Mouse (Mus musculus) midbrain, embryonic 12.5 days (tissue): Measurements from ENCODE around the gene Cavin1. TPM values are rescaled to one million over a fixed set of nuclear protein-coding genes. Genes with fewer than 3 reads are reported as not detected.
A peak's percentile ranks its signal among the peaks of the same experiment; 100 is the strongest.

Experiments
- ATAC-seq: fragments of 200-750 bp; cut with Nextera tagmentation; 2 replicates; pipeline ENCODE4 v1.8.0; 2017; ENCODE audit warnings: low read depth, moderate TSS enrichment, moderate library complexity; ENCODE audit not compliant: low FRiP score
- H3K27ac ChIP-seq: fragments of 300-500 bp; sonication (generic); replicated peaks from 2 replicates; pipeline ENCODE4 v1.5.1; 2016; ENCODE audit warnings: mild to moderate bottlenecking
- H3K27me3 ChIP-seq: fragments of 300-500 bp; sonication (generic); 2 replicates; pipeline ENCODE4 v1.6.1; 2016; ENCODE audit warnings: mild to moderate bottlenecking
- H3K36me3 ChIP-seq: fragments of 300-500 bp; sonication (generic); 2 replicates; pipeline ENCODE4 v1.6.1; 2016
- H3K4me1 ChIP-seq: fragments of 300-500 bp; sonication (generic); 2 replicates; pipeline ENCODE4 v1.6.1; 2016
- H3K4me2 ChIP-seq: fragments of 300-500 bp; sonication (generic); replicated peaks from 2 replicates; pipeline ENCODE4 v1.6.1; 2016; ENCODE audit warnings: mild to moderate bottlenecking, moderate library complexity
- H3K4me3 ChIP-seq: fragments of 300-500 bp; sonication (generic); 2 replicates; pipeline ENCODE4 v1.5.1; 2016; ENCODE audit warnings: mild to moderate bottlenecking
- H3K9ac ChIP-seq: fragments of 300-500 bp; sonication (generic); replicated peaks from 2 replicates; pipeline ENCODE4 v1.6.1; 2016; ENCODE audit warnings: mild to moderate bottlenecking, moderate library complexity
- H3K9me3 ChIP-seq: fragments of 300-500 bp; sonication (generic); 2 replicates; pipeline ENCODE4 v1.6.1; 2016; ENCODE audit warnings: mild to moderate bottlenecking
- WGBS: fragments of 180-500 bp; shearing (Covaris S2); methylation state at CpG from one replicate; pipeline ENCODE4 v1.1.7; 2016; 5-methylcytosine and 5-hydroxymethylcytosine counted together
- polyA plus RNA-seq: library from polyadenylated mRNA; unstranded; fragments of >200 nt; fragmentation: Nextera tagmentation; extraction: Ambion mirVana; gene quantifications from 2 replicates; pipeline ENCODE4 v1.2.1, GENCODE M21; 2016

The Cavin1 gene
- polyA plus RNA-seq, 1 experiment from 2014 or later, result 51.0 TPM

GRCm38 (mm10) chr11:100994655-100995054 is 24.0 kb upstream of the Cavin1 start:
- ATAC-seq, result no peak
- WGBS, result 87% methylated on average over 5 of the region's 5 CpGs

GRCm38 (mm10) chr11:100994233-100994632 is 23.5 kb upstream of the Cavin1 start:
- Histone ChIP-seq H3K36me3 (no peaks in the 10 kb centered on the region), H3K4me1 (no peaks in the 10 kb centered on the region), H3K9me3 (no peaks in the 10 kb centered on the region), H3K27ac (no peak overlapping the region), H3K9ac (no peak overlapping the region), H3K27me3 (no peaks in the 10 kb centered on the region), H3K4me3 (no peak overlapping the region), H3K4me2 (no peak overlapping the region)
- 67% methylated on average over 9 of the region's 9 CpGs for WGBS
- no peak for ATAC-seq

More at GRCm38 (mm10) chr11:100994655-100995054, 24.0 kb upstream of the Cavin1 start:
- Histone ChIP-seq H3K4me2 (no peak overlapping the region), H3K9ac (no peak overlapping the region), H3K27me3 (no peaks in the 10 kb centered on the region), H3K27ac (no peak overlapping the region), H3K4me3 (no peak overlapping the region), H3K9me3 (no peaks in the 10 kb centered on the region), H3K4me1 (no peaks in the 10 kb centered on the region), H3K36me3 (no peaks in the 10 kb centered on the region)

- H3K4me3 ChIP-seq, result no peak overlapping the region
- no peak overlapping the region for H3K4me2 ChIP-seq
- 85% methylated on average over 2 of the region's 2 CpGs for WGBS
- no peaks in the 10 kb centered on the region for H3K27me3 ChIP-seq
- no peak for ATAC-seq
- no peak overlapping the region for H3K27ac ChIP-seq
- no peaks in the 10 kb centered on the region for H3K4me1 ChIP-seq
- H3K9me3 ChIP-seq, result no peaks in the 10 kb centered on the region
- no peak overlapping the region for H3K9ac ChIP-seq
- no peaks in the 10 kb centered on the region for H3K36me3 ChIP-seq
These were observed 22.8 kb upstream of the Cavin1 start for GRCm38 (mm10) chr11:100993437-100993836.

GRCm38 (mm10) chr11:100991027-100991534 is 20.4 kb upstream of the Cavin1 start:
- no peak for ATAC-seq
- no peak overlapping the region for H3K9ac ChIP-seq
- H3K9me3 ChIP-seq, result no peaks in the 10 kb centered on the region
- H3K27ac ChIP-seq, result no peak overlapping the region
- H3K4me3 ChIP-seq, result no peak overlapping the region
- no peaks in the 10 kb centered on the region for H3K36me3 ChIP-seq
- H3K4me2 ChIP-seq, result no peak overlapping the region
- H3K27me3 ChIP-seq, result no peaks in the 10 kb centered on the region
- WGBS, result 16% methylated on average over 6 of the region's 6 CpGs
- H3K4me1 ChIP-seq, result no peaks in the 10 kb centered on the region

- Histone ChIP-seq H3K4me2 (no peak overlapping the region), H3K9me3 (no peaks in the 10 kb centered on the region), H3K27me3 (no peaks in the 10 kb centered on the region), H3K36me3 (no peaks in the 10 kb centered on the region), H3K4me1 (no peaks in the 10 kb centered on the region), H3K27ac (no peak overlapping the region), H3K9ac (no peak overlapping the region), H3K4me3 (no peak overlapping the region)
- ATAC-seq, result no peak
- WGBS, result 75% methylated on average over 2 of the region's 2 CpGs
These were observed 19.0 kb upstream of the Cavin1 start for GRCm38 (mm10) chr11:100989666-100990065.

- ATAC-seq, result no peak
- WGBS, result 86% methylated on average over 3 of the region's 3 CpGs
- no peaks in the 10 kb centered on the region for H3K36me3 ChIP-seq
- no peak overlapping the region for H3K9ac ChIP-seq
- no peaks in the 10 kb centered on the region for H3K27me3 ChIP-seq
- H3K4me3 ChIP-seq, result no peak overlapping the region
- H3K27ac ChIP-seq, result no peak overlapping the region
- no peak overlapping the region for H3K4me2 ChIP-seq
- H3K9me3 ChIP-seq, result no peaks in the 10 kb centered on the region
- 0 out of 2 replicates have a peak, but pooled peaks cover under 1% of the 10 kb centered on the region for H3K4me1 ChIP-seq
These were observed 18.0 kb upstream of the Cavin1 start for GRCm38 (mm10) chr11:100988674-100989073.

GRCm38 (mm10) chr11:100985607-100986006 is 14.9 kb upstream of the Cavin1 start:
- Histone ChIP-seq H3K27ac (no peak overlapping the region), H3K9me3 (no peaks in the 10 kb centered on the region)
- 62% methylated on average over 3 of the region's 3 CpGs for WGBS

GRCm38 (mm10) chr11:100983778-100984131 is 13.1 kb upstream of the Cavin1 start:
- 0 out of 2 replicates have a peak overlapping the region, but pooled peaks have one; percentile 37 for H3K9ac ChIP-seq
- H3K4me2 ChIP-seq, result no peak overlapping the region
- no peak overlapping the region for H3K4me3 ChIP-seq
- no peak for ATAC-seq
- WGBS, result 75% methylated on average over 7 of the region's 7 CpGs
- no peaks in the 10 kb centered on the region for H3K36me3 ChIP-seq
- no peaks in the 10 kb centered on the region for H3K9me3 ChIP-seq
- H3K4me1 ChIP-seq, result 0 out of 2 replicates have a peak, but pooled peaks cover 6% of the 10 kb centered on the region
- H3K27ac ChIP-seq, result no peak overlapping the region
- peaks cover 26% of the 10 kb centered on the region for H3K27me3 ChIP-seq

More at GRCm38 (mm10) chr11:100985607-100986006, 14.9 kb upstream of the Cavin1 start:
- ATAC-seq, result no peak
- peaks cover 19% of the 10 kb centered on the region for H3K27me3 ChIP-seq
- H3K4me3 ChIP-seq, result no peak overlapping the region
- H3K4me1 ChIP-seq, result 0 out of 2 replicates have a peak, but pooled peaks cover 6% of the 10 kb centered on the region
- no peaks in the 10 kb centered on the region for H3K36me3 ChIP-seq
- H3K4me2 ChIP-seq, result no peak overlapping the region
- H3K9ac ChIP-seq, result no peak overlapping the region

GRCm38 (mm10) chr11:100983125-100983777 is 12.6 kb upstream of the Cavin1 start:
- H3K4me3 ChIP-seq, result peak overlapping the region; percentile 28
- peaks cover 26% of the 10 kb centered on the region for H3K27me3 ChIP-seq
- H3K9me3 ChIP-seq, result no peaks in the 10 kb centered on the region
- H3K9ac ChIP-seq, result peak overlapping the region; percentile 37; the same call in 1 of the 2 replicates
- ATAC-seq, result peak; percentile 23; the same call in 1 of the 2 replicates
- H3K36me3 ChIP-seq, result no peaks in the 10 kb centered on the region
- WGBS, result 4% methylated on average over 20 of the region's 20 CpGs
- H3K27ac ChIP-seq, result no peak overlapping the region
- H3K4me2 ChIP-seq, result peak overlapping the region; percentile 61
- H3K4me1 ChIP-seq, result 0 out of 2 replicates have a peak, but pooled peaks cover 6% of the 10 kb centered on the region

- H3K27ac ChIP-seq, result no peak overlapping the region
- no peaks in the 10 kb centered on the region for H3K36me3 ChIP-seq
- peaks cover 31% of the 10 kb centered on the region for H3K27me3 ChIP-seq
- ATAC-seq, result no peak
- 11% methylated on average over 8 of the region's 8 CpGs for WGBS
- H3K9ac ChIP-seq, result no peak overlapping the region
- H3K9me3 ChIP-seq, result no peaks in the 10 kb centered on the region
- H3K4me3 ChIP-seq, result no peak overlapping the region
- H3K4me1 ChIP-seq, result 0 out of 2 replicates have a peak, but pooled peaks cover 6% of the 10 kb centered on the region
- no peak overlapping the region for H3K4me2 ChIP-seq
These were observed 11.4 kb upstream of the Cavin1 start for GRCm38 (mm10) chr11:100982087-100982486.

GRCm38 (mm10) chr11:100981236-100981635 is 10.5 kb upstream of the Cavin1 start:
- Histone ChIP-seq H3K27ac (no peak overlapping the region), H3K4me2 (no peak overlapping the region), H3K4me1 (0 out of 2 replicates have a peak, but pooled peaks cover 6% of the 10 kb centered on the region), H3K36me3 (no peaks in the 10 kb centered on the region), H3K9me3 (no peaks in the 10 kb centered on the region), H3K27me3 (peaks cover 37% of the 10 kb centered on the region), H3K9ac (no peak overlapping the region), H3K4me3 (no peak overlapping the region)
- no peak for ATAC-seq
- 71% methylated on average over 3 of the region's 3 CpGs for WGBS

- WGBS, result 70% methylated on average over 1 of the region's 1 CpGs
- Histone ChIP-seq H3K4me3 (no peak overlapping the region), H3K27ac (no peak overlapping the region), H3K9me3 (no peaks in the 10 kb centered on the region), H3K4me1 (0 out of 2 replicates have a peak, but pooled peaks cover 6% of the 10 kb centered on the region), H3K36me3 (no peaks in the 10 kb centered on the region), H3K27me3 (peaks cover 42% of the 10 kb centered on the region), H3K4me2 (no peak overlapping the region), H3K9ac (no peak overlapping the region)
- no peak for ATAC-seq
These were observed 9.8 kb upstream of the Cavin1 start for GRCm38 (mm10) chr11:100980438-100980837.
